Mouse (Mus musculus): ENCODE measurements around the gene Mcub. TPM values are rescaled to one million over a fixed set of nuclear protein-coding genes. Genes with fewer than 3 reads are reported as not detected.

The Mcub gene
- polyA plus RNA-seq, 1 experiment from 2014 or later: 6.0 TPM

- peak within 1 kb of the TSS; percentile 94 for H3K4me2 ChIP-seq (ENCODE audit: low read depth, low read length)
- peak within 1 kb of the TSS; percentile 75 for H3K27ac ChIP-seq (ENCODE audit: low read length)
- H3K9me3 ChIP-seq (replicated peaks; ENCODE audit: control insufficient read depth, low read length): no peaks in the 10 kb centered on the region
- H3K4me1 ChIP-seq (ENCODE audit: control insufficient read depth, insufficient read depth, low read length): no peaks in the 10 kb centered on the region; the same call in 1 of the 2 replicates
- no peaks in the 10 kb centered on the region for H3K36me3 ChIP-seq (ENCODE audit: control insufficient read depth, insufficient read depth, low read length)
- 0 out of 2 replicates have a peak, but pooled peaks cover 4% of the 10 kb centered on the region for H3K27me3 ChIP-seq (ENCODE audit: control insufficient read depth, insufficient read depth, low read length)
- peak; percentile 88 for ATAC-seq (ENCODE audit: insufficient read depth, low FRiP score)
- under 1% methylated on average over 53 of the region's 66 CpGs for WGBS
- H3K4me3 ChIP-seq (replicated peaks; ENCODE audit: low read length): peak within 1 kb of the TSS; percentile 68
- peak within 1 kb of the TSS; percentile 90 for H3K9ac ChIP-seq (ENCODE audit: low read length)
Observed at GRCm38 (mm10) chr3:129878405-129879021, 91.5 kb downstream of the Mcub start, which contains the start of gene Pla2g12a. TSS of gene Pla2g12a (plus strand) at chr3:129878606.

- Histone ChIP-seq H3K9ac (ENCODE audit: low read length) (no peak overlapping the region), H3K4me3 (replicated peaks; ENCODE audit: low read length) (no peak overlapping the region), H3K4me1 (ENCODE audit: control insufficient read depth, insufficient read depth, low read length) (no peaks in the 10 kb centered on the region; the same call in 1 of the 2 replicates), H3K27ac (ENCODE audit: low read length) (peak overlapping the region; percentile 44), H3K9me3 (replicated peaks; ENCODE audit: control insufficient read depth, low read length) (no peaks in the 10 kb centered on the region), H3K27me3 (ENCODE audit: control insufficient read depth, insufficient read depth, low read length) (0 out of 2 replicates have a peak, but pooled peaks cover 4% of the 10 kb centered on the region), H3K36me3 (ENCODE audit: control insufficient read depth, insufficient read depth, low read length) (no peaks in the 10 kb centered on the region), H3K4me2 (ENCODE audit: low read depth, low read length) (no peak overlapping the region)
- 80% methylated on average over 10 of the region's 10 CpGs for WGBS
- no peak for ATAC-seq (ENCODE audit: insufficient read depth, low FRiP score)
Observed at GRCm38 (mm10) chr3:129877327-129877726, 92.7 kb downstream of the Mcub start.

Other genes starting within 250 kb of the Mcub start
- 1.5 and 2.2 TPM in 2 replicates for gene Egf, start 214.9 kb downstream of the Mcub start, polyA plus RNA-seq (2015; fragmentation: Nextera tagmentation; extraction: Ambion mirVana)
- not detected in 2 replicates for gene Lrit3, start 166.2 kb downstream of the Mcub start, polyA plus RNA-seq (2015; fragmentation: Nextera tagmentation; extraction: Ambion mirVana)
- 0.16 TPM in 1 of 2 replicates, not detected in the other for gene Rrh, start 147.6 kb downstream of the Mcub start, polyA plus RNA-seq (2015; fragmentation: Nextera tagmentation; extraction: Ambion mirVana)
- 42.9 and 44.5 TPM in 2 replicates for gene Gar1, start 138.8 kb downstream of the Mcub start, polyA plus RNA-seq (2015; fragmentation: Nextera tagmentation; extraction: Ambion mirVana)
- 103 and 125 TPM in 2 replicates for gene Cfi, start 134.3 kb downstream of the Mcub start, polyA plus RNA-seq (2015; fragmentation: Nextera tagmentation; extraction: Ambion mirVana)
- gene Pla2g12a, start 91.6 kb downstream of the Mcub start, polyA plus RNA-seq (2015; fragmentation: Nextera tagmentation; extraction: Ambion mirVana): 49.4 and 56.0 TPM in 2 replicates
- 107 TPM in 2 replicates for gene Casp6, start 68.8 kb downstream of the Mcub start, polyA plus RNA-seq (2015; fragmentation: Nextera tagmentation; extraction: Ambion mirVana)
- 28.2 and 29.7 TPM in 2 replicates for gene Sec24b, start 91.3 kb upstream of the Mcub start, polyA plus RNA-seq (2015; fragmentation: Nextera tagmentation; extraction: Ambion mirVana)
- gene Col25a1, start 161.3 kb upstream of the Mcub start, polyA plus RNA-seq (2015; fragmentation: Nextera tagmentation; extraction: Ambion mirVana): 4.4 and 4.6 TPM in 2 replicates

Measured in stomach, embryonic 16.5 days (tissue).